Mouse (Mus musculus) MEL (cell line): ENCODE results near the gene Rps16. TPM values are rescaled to one million over a fixed set of nuclear protein-coding genes. Genes with fewer than 3 reads are reported as not detected.

Experiments
- DNase-seq: peaks from one replicate; pipeline ENCODE4 v3.0.0; 2011; ENCODE audit warnings: low read depth, low spot score
- H3K27ac ChIP-seq: 2 replicates; pipeline ENCODE4 v1.5.1; 2012; ENCODE audit warnings: low read depth, mild to moderate bottlenecking, control low read depth, low read length, moderate library complexity; ENCODE audit not compliant: control insufficient read depth
- H3K27me3 ChIP-seq, 2 experiments: fragments of 150-350 bp in 1 of 2; sonication (generic) in 1 of 2; 2 replicates each; pipeline ENCODE4 v1.6.1; 2012; ENCODE audit warnings: low read length in 2 of 2, mild to moderate bottlenecking in 2 of 2, improper control_type of control experiment in 1 of 2, moderate library complexity in 1 of 2; ENCODE audit not compliant: insufficient read depth in 2 of 2, control insufficient read depth in 1 of 2
- H3K36me3 ChIP-seq, 2 experiments: 2 replicates each; pipeline ENCODE4 v1.6.1; 2012 to 2014; ENCODE audit warnings: low read length in 2 of 2, improper control_type of control experiment in 1 of 2, inconsistent platforms in 1 of 2, mild to moderate bottlenecking in 1 of 2; ENCODE audit not compliant: insufficient read depth in 2 of 2, control insufficient read depth in 1 of 2
- H3K4me1 ChIP-seq, 2 experiments: fragments of 150-350 bp in 1 of 2; sonication (generic) in 1 of 2; 2 replicates each; pipeline ENCODE4 v1.6.1; 2012; ENCODE audit warnings: low read length in 2 of 2, improper control_type of control experiment in 1 of 2, mild to moderate bottlenecking in 1 of 2; ENCODE audit not compliant: insufficient read depth in 2 of 2, control insufficient read depth in 1 of 2
- H3K4me3 ChIP-seq, 2 experiments: fragments of 150-350 bp in 1 of 2; sonication (generic) in 1 of 2; 2 replicates each; pipeline ENCODE4 v1.5.1; 2012; ENCODE audit warnings: low read depth in 2 of 2, low read length in 2 of 2, mild to moderate bottlenecking in 2 of 2, moderate library complexity in 2 of 2, control low read depth in 1 of 2, improper control_type of control experiment in 1 of 2; ENCODE audit not compliant: control insufficient read depth in 1 of 2, insufficient read depth in 1 of 2
- H3K79me2 ChIP-seq: 2 replicates; pipeline ENCODE4 v1.6.1; 2012; ENCODE audit warnings: mild to moderate bottlenecking, low read length, moderate library complexity; ENCODE audit not compliant: control insufficient read depth, poor library complexity, insufficient read depth
- H3K9ac ChIP-seq: 2 replicates; pipeline ENCODE4 v1.6.1; 2012; ENCODE audit warnings: low read depth, mild to moderate bottlenecking, control low read depth, low read length, moderate library complexity; ENCODE audit not compliant: control insufficient read depth, poor library complexity, severe bottlenecking
- H3K9me3 ChIP-seq: fragments of 150-350 bp; sonication (generic); replicated peaks from 2 replicates; pipeline ENCODE4 v1.6.1; 2012; ENCODE audit warnings: mild to moderate bottlenecking, low read length, improper control_type of control experiment, moderate library complexity; ENCODE audit not compliant: insufficient read depth
- BHLHE40 ChIP-seq: IDR thresholded peaks from 2 replicates; pipeline ENCODE4 v1.6.1; 2012; ENCODE audit warnings: low read depth, mild to moderate bottlenecking, inconsistent platforms, low read length, improper control_type of control experiment, borderline replicate concordance
- CHD1 ChIP-seq: IDR thresholded peaks from 2 replicates; pipeline ENCODE4 v1.6.1; 2012; ENCODE audit warnings: low read depth, mild to moderate bottlenecking, inconsistent platforms, low read length, improper control_type of control experiment
- CTCF ChIP-seq, 3 experiments: IDR thresholded peaks in 2 of 3; conservative IDR thresholded peaks in 1 of 3; 2 replicates each; pipeline ENCODE4 v1.5.1; 2011 to 2012; ENCODE audit warnings: low read length in 3 of 3, low read depth in 2 of 3, mild to moderate bottlenecking in 2 of 3, improper control_type of control experiment in 1 of 3, inconsistent platforms in 1 of 3, mixed read lengths in 1 of 3, moderate library complexity in 1 of 3; ENCODE audit not compliant: control insufficient read depth in 1 of 3, insufficient read depth in 1 of 3, poor library complexity in 1 of 3, severe bottlenecking in 1 of 3
- E2F4 ChIP-seq: IDR thresholded peaks from 2 replicates; pipeline ENCODE4 v1.6.1; 2011; ENCODE audit warnings: low read depth, low read length, improper control_type of control experiment, borderline replicate concordance
- ELF1 ChIP-seq: IDR thresholded peaks from 2 replicates; pipeline ENCODE4 v1.6.1; 2014; ENCODE audit warnings: low read depth, mild to moderate bottlenecking, inconsistent platforms, low read length, improper control_type of control experiment, moderate library complexity
- EP300 ChIP-seq, 2 experiments: IDR thresholded peaks; 2 replicates each; pipeline ENCODE4 v1.6.1; 2011; ENCODE audit warnings: improper control_type of control experiment in 2 of 2, low read length in 2 of 2, low read depth in 1 of 2, mild to moderate bottlenecking in 1 of 2
- GATA1 ChIP-seq: IDR thresholded peaks from 2 replicates; pipeline ENCODE4 v1.6.1; 2011; ENCODE audit warnings: low read depth, low read length, improper control_type of control experiment
- HCFC1 ChIP-seq: IDR thresholded peaks from 2 replicates; pipeline ENCODE4 v1.6.1; 2012; ENCODE audit warnings: low read depth, mild to moderate bottlenecking, inconsistent platforms, low read length, improper control_type of control experiment, moderate library complexity
- KAT2A ChIP-seq: conservative IDR thresholded peaks from 2 replicates; pipeline ENCODE4 v1.6.1; 2012; ENCODE audit warnings: low read depth, low read length, improper control_type of control experiment, inconsistent platforms
- MAFK ChIP-seq: IDR thresholded peaks from 2 replicates; pipeline ENCODE4 v1.6.1; 2011; ENCODE audit warnings: low read depth, mild to moderate bottlenecking, low read length, improper control_type of control experiment, borderline replicate concordance
- MAZ ChIP-seq: IDR thresholded peaks from 2 replicates; pipeline ENCODE4 v1.6.1; 2012; ENCODE audit warnings: low read depth, mild to moderate bottlenecking, inconsistent platforms, low read length, improper control_type of control experiment
- MEF2A ChIP-seq: IDR thresholded peaks from 2 replicates; pipeline ENCODE4 v1.6.1; 2014; ENCODE audit warnings: low read depth, mild to moderate bottlenecking, inconsistent platforms, low read length, improper control_type of control experiment; ENCODE audit not compliant: poor library complexity, insufficient replicate concordance, severe bottlenecking; ENCODE audit errors: extremely low read depth
- MXI1 ChIP-seq: IDR thresholded peaks from 2 replicates; pipeline ENCODE4 v1.6.1; 2011; ENCODE audit warnings: mild to moderate bottlenecking, low read depth, low read length, improper control_type of control experiment
- MYB ChIP-seq: IDR thresholded peaks from 2 replicates; pipeline ENCODE4 v1.6.1; 2011; ENCODE audit warnings: mild to moderate bottlenecking, low read depth, low read length, improper control_type of control experiment
- NRF1 ChIP-seq: IDR thresholded peaks from 2 replicates; pipeline ENCODE4 v1.6.1; 2014; ENCODE audit warnings: low read depth, mild to moderate bottlenecking, inconsistent platforms, low read length, improper control_type of control experiment, moderate library complexity; ENCODE audit not compliant: poor library complexity, insufficient read depth, severe bottlenecking
- POLR2A ChIP-seq, 2 experiments: IDR thresholded peaks; 2 replicates each; pipeline ENCODE4 v1.6.1; 2011 to 2012; ENCODE audit warnings: low read length in 2 of 2, mild to moderate bottlenecking in 2 of 2, control low read depth in 1 of 2, improper control_type of control experiment in 1 of 2, low read depth in 1 of 2, moderate library complexity in 1 of 2; ENCODE audit not compliant: control insufficient read depth in 1 of 2, insufficient read depth in 1 of 2, poor library complexity in 1 of 2
- POLR2AphosphoS5 ChIP-seq: IDR thresholded peaks from 2 replicates; pipeline ENCODE4 v1.6.1; 2012; ENCODE audit warnings: low read depth, borderline replicate concordance, mild to moderate bottlenecking, inconsistent platforms, low read length, moderate library complexity, mixed read lengths
- RCOR1 ChIP-seq: IDR thresholded peaks from 2 replicates; pipeline ENCODE4 v1.6.1; 2012; ENCODE audit warnings: low read depth, mild to moderate bottlenecking, inconsistent platforms, low read length, improper control_type of control experiment
- SIN3A ChIP-seq: IDR thresholded peaks from 2 replicates; pipeline ENCODE4 v1.6.1; 2012; ENCODE audit warnings: low read length, improper control_type of control experiment, inconsistent platforms
- TBP ChIP-seq: IDR thresholded peaks from 2 replicates; pipeline ENCODE4 v1.8.0; 2011; ENCODE audit warnings: low read depth, low read length, improper control_type of control experiment
- UBTF ChIP-seq: IDR thresholded peaks from 2 replicates; pipeline ENCODE4 v1.6.1; 2012; ENCODE audit warnings: low read depth, mild to moderate bottlenecking, inconsistent platforms, low read length, improper control_type of control experiment, moderate library complexity, borderline replicate concordance; ENCODE audit not compliant: insufficient read depth
- USF1 ChIP-seq: IDR thresholded peaks from 2 replicates; pipeline ENCODE4 v1.6.1; 2014; ENCODE audit warnings: low read depth, mild to moderate bottlenecking, inconsistent platforms, low read length, improper control_type of control experiment, moderate library complexity
- USF2 ChIP-seq, 2 experiments: IDR thresholded peaks; 2 replicates each; pipeline ENCODE4 v1.6.1; 2011 to 2012; ENCODE audit warnings: improper control_type of control experiment in 2 of 2, low read length in 2 of 2, borderline replicate concordance in 1 of 2, inconsistent platforms in 1 of 2, low read depth in 1 of 2, mild to moderate bottlenecking in 1 of 2; ENCODE audit not compliant: insufficient read depth in 1 of 2
- ZC3H11A ChIP-seq: IDR thresholded peaks from 2 replicates; pipeline ENCODE4 v1.6.1; 2012; ENCODE audit warnings: low read depth, mild to moderate bottlenecking, inconsistent platforms, low read length, improper control_type of control experiment
- ZKSCAN1 ChIP-seq: IDR thresholded peaks from 2 replicates; pipeline ENCODE4 v1.6.1; 2012; ENCODE audit warnings: low read depth, mild to moderate bottlenecking, inconsistent platforms, low read length, improper control_type of control experiment, moderate library complexity
- ZMIZ1 ChIP-seq: IDR thresholded peaks from 2 replicates; pipeline ENCODE4 v1.6.1; 2012; ENCODE audit warnings: low read depth, mild to moderate bottlenecking, inconsistent platforms, low read length, improper control_type of control experiment, moderate library complexity
- ZNF384 ChIP-seq: IDR thresholded peaks from 2 replicates; pipeline ENCODE4 v1.6.1; 2012; ENCODE audit warnings: low read depth, mild to moderate bottlenecking, inconsistent platforms, low read length, improper control_type of control experiment
- polyA plus RNA-seq, 2 experiments: library from polyadenylated mRNA; stranded (reverse) in 1 of 2; unstranded in 1 of 2; fragments of >175 nt in 1 of 2; fragments of >200 nt in 1 of 2; gene quantifications; 2 replicates each; pipeline versions ENCODE4 v1.2.1 to v1.2.4; 2012; ENCODE audit warnings: low replicate concordance in 2 of 2, low read depth in 1 of 2; ENCODE audit not compliant: insufficient read length in 2 of 2, insufficient read depth in 1 of 2, missing spikeins in 1 of 2
- total RNA-seq: library from RNA; depleted of rRNA; stranded (reverse); fragments of 300-350 nt; gene quantifications from 2 replicates; pipeline ENCODE4 v1.2.3, GENCODE M21; 2012

The Rps16 gene
- total and polyA plus RNA-seq, 3 experiments, result 1,661 to 2,343 (median 1,740) TPM

DNA sequence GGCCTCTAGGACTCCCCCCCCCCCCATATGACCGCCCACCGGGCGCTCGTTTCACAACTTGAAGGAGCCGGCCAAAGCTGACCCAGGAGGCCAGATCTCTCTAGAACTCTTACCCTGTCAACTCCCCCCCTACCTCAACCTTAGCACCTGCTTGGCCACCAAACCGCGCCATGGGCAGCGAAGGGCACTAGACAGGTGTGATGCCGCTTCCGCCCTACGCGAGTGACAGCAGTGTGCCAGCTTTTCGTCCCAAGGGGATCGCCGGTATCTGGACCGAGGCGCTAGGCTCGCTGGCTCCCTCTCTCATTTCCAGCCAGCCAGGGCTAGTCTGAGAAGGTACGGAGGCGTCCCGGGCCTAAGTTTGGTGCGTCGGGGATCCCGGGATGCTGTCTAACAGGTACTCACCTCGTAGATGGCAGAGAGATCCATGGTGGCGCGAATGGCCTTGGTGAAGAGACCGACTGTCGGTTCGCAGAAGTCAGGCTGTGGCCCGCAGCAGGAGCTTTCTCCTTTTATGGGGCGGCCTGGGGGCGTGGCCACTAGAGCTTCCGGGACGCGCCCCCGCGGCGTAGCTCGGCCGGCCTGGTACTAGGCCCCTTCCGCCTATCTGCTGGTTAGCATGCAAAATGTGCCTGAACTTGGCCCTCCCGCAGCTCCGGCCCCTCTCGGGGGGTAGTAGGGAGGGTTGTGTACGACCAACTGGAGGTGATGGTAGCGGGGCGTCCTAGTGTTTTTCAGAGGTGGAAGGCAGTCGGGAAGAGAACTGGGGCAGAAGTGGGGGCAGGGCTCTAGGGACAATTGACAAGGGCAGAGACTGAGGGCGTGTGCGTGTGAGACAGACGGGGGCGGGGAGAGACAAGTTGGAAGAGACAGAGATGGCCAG, 28.6 kb downstream of the Rps16 start (continued):
- no peak; the same call in 1 of the 2 replicates for TF ChIP-seq USF1
- no peak for TF ChIP-seq MEF2A
- TF ChIP-seq ZC3H11A, result no peak
- TF ChIP-seq, all 39 proteins: peak for 17

DNA sequence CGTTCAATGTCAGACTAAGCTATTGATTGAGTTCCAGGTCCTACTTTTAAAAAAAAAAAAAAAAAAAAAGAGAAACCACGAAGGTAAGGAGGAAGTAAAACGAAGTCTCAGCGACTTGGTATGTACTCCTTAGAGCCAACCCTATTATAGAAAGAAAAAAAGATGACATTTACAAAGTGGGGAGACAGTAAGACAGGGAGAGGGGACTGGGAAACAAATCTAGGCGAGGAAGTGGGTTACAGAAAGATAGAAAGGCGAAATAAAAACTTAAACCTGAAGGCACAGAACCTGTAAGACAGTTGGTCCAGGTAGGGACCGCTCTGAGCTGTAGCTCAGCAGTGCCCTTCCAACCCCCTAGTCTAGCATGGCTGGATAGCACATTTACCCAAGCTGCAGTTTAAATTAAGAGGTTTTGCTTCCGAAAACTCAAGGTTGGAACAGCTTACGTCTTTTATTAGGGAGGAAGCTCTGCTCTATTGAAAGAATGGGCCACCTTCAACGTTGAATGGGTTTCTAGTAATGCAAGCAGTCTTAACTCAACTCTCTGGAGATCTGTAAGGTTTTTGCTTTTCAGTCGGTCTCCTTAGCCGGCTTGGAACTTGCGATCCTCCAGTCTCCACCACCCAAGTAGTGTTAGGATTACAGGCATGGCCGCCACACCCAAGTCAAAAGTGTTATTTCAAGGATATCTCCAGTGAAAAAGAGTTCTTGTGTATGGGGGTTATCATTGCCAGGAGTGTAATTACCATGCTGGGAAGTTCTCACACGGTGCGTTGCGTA, 30.0 kb downstream of the Rps16 start, which contains the start of gene Zfp36:
TSS of gene Zfp36 (minus strand) at position 17 of the 780 bp plus-strand sequence.
- peaks cover 6 to 32% of the 10 kb centered on the region in 2 experiments for H3K4me1 ChIP-seq
- H3K79me2 ChIP-seq, result peaks cover 3% of the 10 kb centered on the region
- peak within 1 kb of the TSS; percentile 69 to 85 for H3K4me3 ChIP-seq
- peaks cover 0 to 20% of the 10 kb centered on the region in 2 experiments; a peak in 2 of 4 replicates for H3K36me3 ChIP-seq
- H3K9ac ChIP-seq, result peak within 1 kb of the TSS; percentile 86
- H3K9me3 ChIP-seq, result no peaks in the 10 kb centered on the region
- peak within 1 kb of the TSS; percentile 95 for H3K27ac ChIP-seq
- H3K27me3 ChIP-seq, result no peaks in the 10 kb centered on the region
- no peak for TF ChIP-seq MYB
- TF ChIP-seq KAT2A, result no peak
- no peak for TF ChIP-seq MAFK
- TF ChIP-seq MEF2A, result no peak
- no peak for TF ChIP-seq POLR2AphosphoS5
- TF ChIP-seq ZNF384, result peak; percentile 93
- TF ChIP-seq ZC3H11A, result no peak
- no peak for TF ChIP-seq CTCF (IDR thresholded peaks at IDR 0.05 in 2 of 3, conservative IDR thresholded peaks at IDR 0.05 in 1 of 3; ENCODE audit: control insufficient read depth in 1 of 3, insufficient read depth in 1 of 3, low read depth in 2 of 3, low read length in 3 of 3, poor library complexity in 1 of 3, severe bottlenecking in 1 of 3)
- TF ChIP-seq USF1, result no peak
- TF ChIP-seq CHD1, result 0 out of 2 replicates have a peak, but pooled peaks have one; percentile 55
- no peak for TF ChIP-seq RCOR1
- TF ChIP-seq MXI1, result 0 out of 2 replicates have a peak, but pooled peaks have one; percentile 18
- TF ChIP-seq EP300 (IDR thresholded peaks at IDR 0.05; ENCODE audit: low read depth in 1 of 2, low read length in 2 of 2), result no peak
- no peak for TF ChIP-seq GATA1
- peak; percentile 5; the same call in 1 of the 2 replicates for TF ChIP-seq ZMIZ1
- no peak for TF ChIP-seq POLR2A (IDR thresholded peaks at IDR 0.05; ENCODE audit: control insufficient read depth in 1 of 2, insufficient read depth in 1 of 2, low read depth in 1 of 2, low read length in 2 of 2, poor library complexity in 1 of 2)
- TF ChIP-seq BHLHE40, result no peak
- no peak for TF ChIP-seq MAZ
- TF ChIP-seq USF2 (IDR thresholded peaks at IDR 0.05; ENCODE audit: borderline replicate concordance in 1 of 2, insufficient read depth in 1 of 2, low read depth in 1 of 2, low read length in 2 of 2), result no peak
- TF ChIP-seq ZKSCAN1, result no peak
- no peak for TF ChIP-seq NRF1
- no peak for TF ChIP-seq UBTF
- no peak for TF ChIP-seq E2F4
- peak; percentile 6 for TF ChIP-seq TBP
- no peak for TF ChIP-seq ELF1
- TF ChIP-seq HCFC1, result 0 out of 2 replicates have a peak, but pooled peaks have one; percentile 12
- peak; percentile 7; the same call in 1 of the 2 replicates for TF ChIP-seq SIN3A
- peak; percentile 51 for DNase-seq
